ENCODE assay signal across 11 mouse cellular contexts in the genomic region with DNA sequence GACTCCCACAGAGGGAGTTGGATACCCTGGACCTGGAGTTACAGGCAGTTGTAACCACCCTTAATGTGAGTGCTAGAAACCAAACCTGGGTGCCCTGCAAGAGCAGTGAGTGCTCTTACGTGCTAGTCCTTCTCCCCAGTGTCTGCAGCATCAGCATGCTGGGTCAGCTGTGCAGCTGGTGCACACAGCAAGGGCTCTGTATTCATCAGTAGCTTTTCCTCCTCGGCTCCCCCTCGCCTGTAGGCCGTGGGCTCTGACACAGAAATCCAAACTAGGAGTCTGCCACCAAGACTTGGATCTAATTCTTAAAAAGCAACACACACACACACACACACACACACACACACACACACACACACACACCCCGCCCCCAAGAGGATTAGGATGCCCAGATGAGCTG. TPM values are rescaled to one million over a fixed set of nuclear protein-coding genes. Genes with fewer than 3 reads are reported as not detected.
"Had no signal": no experiment of that assay in that cellular context is flagged by ENCODE, and none has a peak within 500 bp of the region (broad histone marks: within the 10 kb centered on the region; RNA-seq: fewer than 3 reads in every experiment).

No protein-coding gene starts in this region.

RNA-seq across cellular contexts. Expression of gene Plac9a, which starts 2.3 kb away (rescaled TPM):
- total RNA-seq: layer of hippocampus, adult 8-10 months; layer of hippocampus, postnatal 36 days; left cerebral cortex, postnatal 14 days; liver, adult 2 months; megakaryocyte-erythroid progenitor cell, adult 5-6 weeks; midbrain, postnatal 0 days had no signal
- polyA plus RNA-seq: limb, embryonic 13.5 days; liver, adult 2 months; midbrain, embryonic 12.5 days; midbrain, postnatal 0 days; neural tube, embryonic 14.5 days had no signal

RNA-seq across cellular contexts. Expression of gene Cphx1, which starts 32.9 kb away (rescaled TPM):
- total RNA-seq: layer of hippocampus, adult 8-10 months; layer of hippocampus, postnatal 36 days; left cerebral cortex, postnatal 14 days; liver, adult 2 months; megakaryocyte-erythroid progenitor cell, adult 5-6 weeks; midbrain, postnatal 0 days had no signal
- polyA plus RNA-seq: kidney, adult 2 months; kidney, embryonic 15.5 days; limb, embryonic 13.5 days; midbrain, embryonic 12.5 days; neural tube, embryonic 14.5 days had no signal
